Mouse (Mus musculus) liver, postnatal 0 days (tissue): ENCODE data around the gene Kif26a.

Experiments
- CTCF ChIP-seq: sonication (generic); IDR thresholded peaks from 2 replicates; pipeline ENCODE4 v1.5.1; 2016; ENCODE audit warnings: antibody characterized with exemption, low read depth
- EP300 ChIP-seq: IDR thresholded peaks from 2 replicates; pipeline ENCODE4 v1.6.1; 2016; ENCODE audit warnings: antibody characterized with exemption, low read depth, mild to moderate bottlenecking

DNA sequence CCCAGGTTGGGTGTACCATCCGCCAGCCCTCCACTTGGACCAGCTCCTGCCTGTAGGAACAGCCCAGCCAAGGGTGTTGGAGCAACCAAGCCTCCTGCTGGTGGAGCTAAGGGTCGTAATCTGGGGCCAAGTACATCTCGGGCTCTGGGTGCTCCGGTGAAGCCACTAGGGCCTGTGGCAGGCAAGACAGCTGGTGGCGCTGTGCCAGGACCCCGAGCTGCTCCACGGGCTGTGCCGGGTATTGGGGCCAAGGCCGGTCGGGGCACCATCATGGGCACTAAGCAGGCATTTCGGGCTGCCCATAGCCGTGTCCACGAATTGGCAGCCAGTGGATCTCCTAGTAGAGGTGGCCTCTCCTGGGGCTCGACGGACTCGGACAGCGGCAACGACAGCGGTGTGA, 31.7 kb downstream of the Kif26a start:
- no peak for TF ChIP-seq CTCF
- no peak for TF ChIP-seq EP300
